Mouse (Mus musculus): ENCODE measurements around the gene Ptch1. TPM values are rescaled to one million over a fixed set of nuclear protein-coding genes. Genes with fewer than 3 reads are reported as not detected.

Gene Ptch1
- polyA plus RNA-seq, 1 experiment, result 2.2 TPM

DNA sequence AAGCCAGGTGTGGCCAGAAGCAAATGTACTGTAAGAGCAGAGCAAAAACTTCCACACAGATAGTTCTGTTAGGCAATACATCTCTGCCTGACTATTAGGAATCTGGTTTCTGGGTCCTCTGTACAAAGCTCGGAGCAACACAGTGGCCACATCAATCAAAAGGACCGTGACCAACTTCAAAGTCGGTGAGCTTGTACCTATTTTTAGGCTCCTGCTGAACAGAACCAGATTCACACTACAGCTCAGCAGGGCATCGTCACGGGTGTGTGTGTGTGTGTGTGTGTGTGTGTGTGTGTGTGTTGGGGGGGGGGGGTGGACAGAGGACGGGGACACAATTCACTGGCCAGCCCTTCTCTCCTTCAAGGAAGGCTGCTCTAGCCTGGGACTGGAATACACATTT lies 61.0 kb downstream of the Ptch1 start:
- Histone ChIP-seq H3K4me2 (ENCODE audit: low read depth) (no peak overlapping the region), H3K4me3 (no peak overlapping the region), H3ac (ENCODE audit: control insufficient read depth, insufficient read length) (no peak overlapping the region), H3K36me3 (ENCODE audit: control insufficient read depth, insufficient read depth) (peaks cover 20% of the 10 kb centered on the region), H3K27me3 (ENCODE audit: control insufficient read depth, insufficient read depth, insufficient read length) (no peaks in the 10 kb centered on the region), H3K79me2 (ENCODE audit: control insufficient read depth, insufficient read depth) (no peaks in the 10 kb centered on the region)
- TF ChIP-seq USF1 (IDR thresholded peaks at IDR 0.05; ENCODE audit: low read depth), result no peak

DNA sequence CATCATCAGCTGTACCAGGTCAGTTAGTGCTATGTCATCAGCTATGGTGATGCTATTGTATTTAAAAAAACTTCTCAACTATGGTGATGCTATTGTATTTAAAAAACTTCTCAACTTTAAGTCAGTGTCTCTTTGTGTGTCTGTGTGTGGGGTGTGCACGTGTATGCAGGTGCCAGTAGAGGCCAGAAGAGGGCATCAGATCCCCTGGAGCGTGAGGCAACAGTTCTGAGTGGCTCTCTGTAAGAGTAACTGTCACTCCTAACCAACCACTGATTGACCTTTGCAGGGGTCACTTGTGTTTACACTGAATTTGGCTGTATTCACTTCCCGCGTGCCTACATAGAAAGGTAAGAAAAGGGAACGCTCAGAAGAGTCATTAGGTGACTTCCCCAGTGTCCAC lies 65.6 kb downstream of the Ptch1 start:
- Histone ChIP-seq H3ac (ENCODE audit: control insufficient read depth, insufficient read length) (no peak overlapping the region), H3K79me2 (ENCODE audit: control insufficient read depth, insufficient read depth) (no peaks in the 10 kb centered on the region), H3K36me3 (ENCODE audit: control insufficient read depth, insufficient read depth) (peaks cover 16% of the 10 kb centered on the region), H3K4me3 (no peak overlapping the region), H3K27me3 (ENCODE audit: control insufficient read depth, insufficient read depth, insufficient read length) (no peaks in the 10 kb centered on the region), H3K4me2 (ENCODE audit: low read depth) (no peak overlapping the region)
- TF ChIP-seq CEBPB (IDR thresholded peaks at IDR 0.05; ENCODE audit: insufficient read depth, poor library complexity, severe bottlenecking), result no peak
- TF ChIP-seq POLR2A (IDR thresholded peaks at IDR 0.05; ENCODE audit: insufficient read length, low read depth), result no peak
- TF ChIP-seq MYOD1 (IDR thresholded peaks at IDR 0.05; ENCODE audit: control insufficient read depth in 1 of 3, insufficient read length in 2 of 3, low read depth in 2 of 3), result no peak
- TF ChIP-seq POLR2AphosphoS2 (IDR thresholded peaks at IDR 0.05; ENCODE audit: insufficient read length, low read depth), result no peak
- TF ChIP-seq MAX (IDR thresholded peaks at IDR 0.05; ENCODE audit: low read depth), result no peak
- TF ChIP-seq USF1 (IDR thresholded peaks at IDR 0.05; ENCODE audit: low read depth), result no peak
- no peak for TF ChIP-seq REST (IDR thresholded peaks at IDR 0.05; ENCODE audit: insufficient read depth, insufficient read length)
- no peak for TF ChIP-seq SRF (IDR thresholded peaks at IDR 0.05; ENCODE audit: control insufficient read depth, insufficient read length, low read depth)
- TF ChIP-seq TCF3 (IDR thresholded peaks at IDR 0.05; ENCODE audit: insufficient read length, low read depth), result no peak
- no peak for TF ChIP-seq E2F4 (IDR thresholded peaks at IDR 0.05; ENCODE audit: insufficient read depth)
- TF ChIP-seq MYOG (IDR thresholded peaks at IDR 0.05; ENCODE audit: control insufficient read depth in 1 of 3, insufficient read depth in 1 of 3, insufficient read length in 2 of 3, low read depth in 2 of 3), result no peak
- TF ChIP-seq TCF12 (IDR thresholded peaks at IDR 0.05; ENCODE audit: insufficient read depth, poor library complexity, severe bottlenecking), result no peak

DNA sequence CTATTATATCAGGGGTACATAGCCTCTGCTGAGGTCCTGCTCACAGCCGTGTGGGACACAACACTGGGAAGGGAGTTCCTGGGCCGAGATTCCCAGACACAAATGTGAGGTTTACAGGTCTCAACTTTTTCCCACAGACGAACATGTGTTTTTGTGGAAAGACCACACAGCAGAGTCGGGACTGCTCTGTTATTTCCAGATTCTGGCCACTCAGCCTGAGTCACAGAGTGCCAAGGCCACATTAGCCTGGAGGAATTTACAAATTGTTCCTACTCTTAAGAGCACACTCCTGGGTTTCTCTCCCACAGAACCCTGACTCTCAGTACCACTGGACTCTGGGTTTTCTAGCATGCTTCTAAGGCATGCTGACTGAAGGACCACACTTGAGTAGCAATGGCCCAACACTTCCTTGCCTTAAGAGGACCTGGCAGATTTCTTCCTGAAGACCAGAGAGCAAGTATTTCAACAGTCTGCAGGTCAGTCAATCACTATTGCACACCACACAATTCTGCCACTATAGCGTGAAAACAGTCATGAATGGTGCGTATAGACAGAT lies 66.3 kb downstream of the Ptch1 start:
- Histone ChIP-seq H3ac (ENCODE audit: control insufficient read depth, insufficient read length) (no peak overlapping the region), H3K36me3 (ENCODE audit: control insufficient read depth, insufficient read depth) (peaks cover 12% of the 10 kb centered on the region), H3K4me3 (no peak overlapping the region), H3K27me3 (ENCODE audit: control insufficient read depth, insufficient read depth, insufficient read length) (no peaks in the 10 kb centered on the region), H3K4me2 (ENCODE audit: low read depth) (no peak overlapping the region), H3K79me2 (ENCODE audit: control insufficient read depth, insufficient read depth) (no peaks in the 10 kb centered on the region)
- TF ChIP-seq MYOG (IDR thresholded peaks at IDR 0.05; ENCODE audit: control insufficient read depth in 1 of 3, insufficient read depth in 1 of 3, insufficient read length in 2 of 3, low read depth in 2 of 3), result no peak
- no peak for TF ChIP-seq CEBPB (IDR thresholded peaks at IDR 0.05; ENCODE audit: insufficient read depth, poor library complexity, severe bottlenecking)
- TF ChIP-seq REST (IDR thresholded peaks at IDR 0.05; ENCODE audit: insufficient read depth, insufficient read length), result no peak
- TF ChIP-seq POLR2A (IDR thresholded peaks at IDR 0.05; ENCODE audit: insufficient read length, low read depth), result no peak
- no peak for TF ChIP-seq SRF (IDR thresholded peaks at IDR 0.05; ENCODE audit: control insufficient read depth, insufficient read length, low read depth)
- no peak for TF ChIP-seq MAX (IDR thresholded peaks at IDR 0.05; ENCODE audit: low read depth)
- no peak for TF ChIP-seq USF1 (IDR thresholded peaks at IDR 0.05; ENCODE audit: low read depth)
- TF ChIP-seq MYOD1 (IDR thresholded peaks at IDR 0.05; ENCODE audit: control insufficient read depth in 1 of 3, insufficient read length in 2 of 3, low read depth in 2 of 3), result no peak
- no peak for TF ChIP-seq POLR2AphosphoS2 (IDR thresholded peaks at IDR 0.05; ENCODE audit: insufficient read length, low read depth)
- TF ChIP-seq E2F4 (IDR thresholded peaks at IDR 0.05; ENCODE audit: insufficient read depth), result no peak
- no peak for TF ChIP-seq TCF3 (IDR thresholded peaks at IDR 0.05; ENCODE audit: insufficient read length, low read depth)
- no peak for TF ChIP-seq TCF12 (IDR thresholded peaks at IDR 0.05; ENCODE audit: insufficient read depth, poor library complexity, severe bottlenecking)

DNA sequence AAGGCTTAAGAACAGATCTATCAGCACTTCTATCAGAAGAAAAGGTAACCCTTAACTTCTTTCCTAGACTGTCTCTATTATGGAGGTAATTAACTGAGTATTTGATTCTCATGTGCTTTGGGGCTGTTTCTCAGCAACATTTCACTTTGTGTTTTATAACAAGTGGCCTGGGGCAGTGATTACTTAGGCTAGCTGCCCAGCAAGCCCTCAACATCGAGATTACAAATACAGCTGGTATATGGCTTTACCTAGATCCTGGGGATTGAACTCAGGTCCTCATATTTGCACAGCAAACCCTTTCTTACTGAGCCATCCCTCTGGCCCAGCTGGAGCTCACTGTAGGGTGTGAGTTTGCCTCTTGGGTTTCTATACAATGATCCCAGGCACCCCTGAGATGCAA lies 67.0 kb downstream of the Ptch1 start:
- no peak overlapping the region for H3K4me2 ChIP-seq (ENCODE audit: low read depth)
- TF ChIP-seq POLR2A (IDR thresholded peaks at IDR 0.05; ENCODE audit: insufficient read length, low read depth) (no peak), MAX (IDR thresholded peaks at IDR 0.05; ENCODE audit: low read depth) (no peak), TCF12 (IDR thresholded peaks at IDR 0.05; ENCODE audit: insufficient read depth, poor library complexity, severe bottlenecking) (no peak), CEBPB (IDR thresholded peaks at IDR 0.05; ENCODE audit: insufficient read depth, poor library complexity, severe bottlenecking) (no peak), TCF3 (IDR thresholded peaks at IDR 0.05; ENCODE audit: insufficient read length, low read depth) (no peak), SRF (IDR thresholded peaks at IDR 0.05; ENCODE audit: control insufficient read depth, insufficient read length, low read depth) (no peak), USF1 (IDR thresholded peaks at IDR 0.05; ENCODE audit: low read depth) (no peak)
- no peak overlapping the region for H3K4me3 ChIP-seq
- peaks cover 12% of the 10 kb centered on the region for H3K36me3 ChIP-seq (ENCODE audit: control insufficient read depth, insufficient read depth)
- no peaks in the 10 kb centered on the region for H3K79me2 ChIP-seq (ENCODE audit: control insufficient read depth, insufficient read depth)
- no peaks in the 10 kb centered on the region for H3K27me3 ChIP-seq (ENCODE audit: control insufficient read depth, insufficient read depth, insufficient read length)
- no peak overlapping the region for H3ac ChIP-seq (ENCODE audit: control insufficient read depth, insufficient read length)

DNA sequence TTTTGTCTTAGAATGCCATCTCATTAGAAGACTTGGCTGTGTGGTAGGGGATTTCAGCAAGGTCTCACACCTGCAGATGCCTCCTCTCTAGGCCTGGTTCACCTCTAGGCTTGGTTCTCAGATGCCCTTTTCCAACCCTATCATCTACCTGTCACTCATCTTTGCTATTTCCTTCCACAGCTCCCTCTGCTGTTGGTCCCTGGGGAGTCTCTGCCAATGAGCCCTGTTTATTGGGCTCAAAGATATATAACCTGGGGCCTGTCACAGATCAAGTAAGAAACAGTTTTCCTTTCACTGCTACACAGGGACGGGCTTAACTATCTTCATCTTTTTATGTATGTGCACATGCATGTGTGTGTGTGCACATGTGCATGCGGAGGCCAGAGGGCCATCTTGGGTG lies 71.0 kb downstream of the Ptch1 start:
- Histone ChIP-seq H3ac (ENCODE audit: control insufficient read depth, insufficient read length) (no peak overlapping the region), H3K79me2 (ENCODE audit: control insufficient read depth, insufficient read depth) (no peaks in the 10 kb centered on the region), H3K36me3 (ENCODE audit: control insufficient read depth, insufficient read depth) (no peaks in the 10 kb centered on the region), H3K4me3 (no peak overlapping the region), H3K27me3 (ENCODE audit: control insufficient read depth, insufficient read depth, insufficient read length) (no peaks in the 10 kb centered on the region), H3K4me2 (ENCODE audit: low read depth) (no peak overlapping the region)
- TF ChIP-seq SRF (IDR thresholded peaks at IDR 0.05; ENCODE audit: control insufficient read depth, insufficient read length, low read depth) (no peak), MYOD1 (IDR thresholded peaks at IDR 0.05; ENCODE audit: control insufficient read depth in 1 of 3, insufficient read length in 2 of 3, low read depth in 2 of 3) (no peak), TCF3 (IDR thresholded peaks at IDR 0.05; ENCODE audit: insufficient read length, low read depth) (no peak), MAX (IDR thresholded peaks at IDR 0.05; ENCODE audit: low read depth) (no peak), TCF12 (IDR thresholded peaks at IDR 0.05; ENCODE audit: insufficient read depth, poor library complexity, severe bottlenecking) (no peak), MYOG (IDR thresholded peaks at IDR 0.05; ENCODE audit: control insufficient read depth in 1 of 3, insufficient read depth in 1 of 3, insufficient read length in 2 of 3, low read depth in 2 of 3) (no peak), REST (IDR thresholded peaks at IDR 0.05; ENCODE audit: insufficient read depth, insufficient read length) (no peak), USF1 (IDR thresholded peaks at IDR 0.05; ENCODE audit: low read depth) (no peak), POLR2AphosphoS2 (IDR thresholded peaks at IDR 0.05; ENCODE audit: insufficient read length, low read depth) (no peak), E2F4 (IDR thresholded peaks at IDR 0.05; ENCODE audit: insufficient read depth) (no peak), CEBPB (IDR thresholded peaks at IDR 0.05; ENCODE audit: insufficient read depth, poor library complexity, severe bottlenecking) (no peak), POLR2A (IDR thresholded peaks at IDR 0.05; ENCODE audit: insufficient read length, low read depth) (no peak)

Measured in myocyte (in vitro differentiated cells).